Mouse (Mus musculus): ENCODE results near the gene Ttll10. TPM values are rescaled to one million over a fixed set of nuclear protein-coding genes. Genes with fewer than 3 reads are reported as not detected.

The Ttll10 gene
- polyA plus RNA-seq, 1 experiment from 2014 or later, result 0.33 TPM

DNA sequence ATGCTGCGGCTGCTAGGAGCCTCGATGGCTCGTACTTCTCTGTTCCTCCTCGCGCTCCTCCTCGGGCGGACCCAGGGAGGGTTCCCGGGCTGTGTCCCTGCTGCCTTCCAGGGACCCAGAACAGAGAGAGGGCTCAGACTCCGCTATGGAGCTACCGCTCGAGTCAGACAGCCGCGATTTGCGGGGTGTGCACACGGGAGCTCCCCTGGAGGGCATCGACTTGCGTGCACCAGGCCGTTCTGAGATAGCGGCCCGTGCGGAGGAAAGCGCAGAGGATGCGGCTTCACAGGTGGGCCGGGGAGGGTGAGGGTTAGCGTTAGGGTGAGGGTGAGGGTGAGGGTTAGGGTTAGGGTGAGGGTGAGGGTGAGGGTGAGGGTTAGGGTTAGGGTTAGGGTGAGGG, 24.3 kb downstream of the Ttll10 start:
- WGBS, result 10% methylated on average over 25 of the region's 25 CpGs
- Histone ChIP-seq H3K4me2 (ENCODE audit: low read depth, severe bottlenecking) (peak overlapping the region; percentile 24), H3K9ac (ENCODE audit: low read length) (no peak overlapping the region)

DNA sequence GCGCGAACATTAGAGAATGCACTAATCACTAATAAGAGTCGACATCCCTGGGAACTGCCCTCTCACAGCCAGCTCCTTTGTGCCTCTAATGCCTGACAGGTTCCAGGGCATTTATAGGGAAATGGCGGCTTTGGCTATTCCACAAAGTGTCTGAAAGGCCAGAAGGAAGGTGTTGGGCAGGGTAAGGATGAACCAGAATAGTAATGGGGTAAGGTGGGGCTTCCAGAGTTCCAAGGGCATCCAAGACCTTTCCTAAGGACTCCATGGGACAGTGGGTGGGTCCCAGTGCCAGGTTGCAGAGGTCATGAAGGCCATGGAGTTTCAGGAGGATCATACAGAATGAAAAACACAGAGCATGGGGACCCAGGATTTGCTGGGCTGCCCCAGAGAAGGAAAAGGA, 24.9 kb downstream of the Ttll10 start:
- Histone ChIP-seq H3K27ac (replicated peaks; ENCODE audit: low read depth, low read length) (no peak overlapping the region), H3K4me3 (ENCODE audit: low read depth, low read length) (0 out of 2 replicates have a peak overlapping the region, but pooled peaks have one; percentile 5), H3K36me3 (ENCODE audit: control insufficient read depth, insufficient read depth, low read length) (no peaks in the 10 kb centered on the region), H3K4me2 (ENCODE audit: low read depth, severe bottlenecking) (no peak overlapping the region), H3K9ac (ENCODE audit: low read length) (no peak overlapping the region), H3K9me3 (ENCODE audit: control insufficient read depth, low read length) (no peaks in the 10 kb centered on the region), H3K27me3 (ENCODE audit: control insufficient read depth, insufficient read depth, low read length) (peaks cover 22% of the 10 kb centered on the region), H3K4me1 (ENCODE audit: control insufficient read depth, insufficient read depth, low read length) (peaks cover 11% of the 10 kb centered on the region; the same call in 1 of the 2 replicates)
- DNase-seq (ENCODE audit: low spot score), result no peak
- 59% methylated on average over 4 of the region's 4 CpGs for WGBS
- ATAC-seq (ENCODE audit: insufficient number of reproducible peaks, low FRiP score, low TSS enrichment, low read depth), result no peak

More for the DNA sequence above, 24.3 kb downstream of the Ttll10 start:
- Histone ChIP-seq H3K27ac (replicated peaks; ENCODE audit: low read depth, low read length) (no peak overlapping the region), H3K9me3 (ENCODE audit: control insufficient read depth, low read length) (no peaks in the 10 kb centered on the region), H3K4me3 (ENCODE audit: low read depth, low read length) (peak overlapping the region; percentile 12; the same call in 1 of the 2 replicates), H3K4me1 (ENCODE audit: control insufficient read depth, insufficient read depth, low read length) (peaks cover 11% of the 10 kb centered on the region; the same call in 1 of the 2 replicates), H3K27me3 (ENCODE audit: control insufficient read depth, insufficient read depth, low read length) (peaks cover 22% of the 10 kb centered on the region), H3K36me3 (ENCODE audit: control insufficient read depth, insufficient read depth, low read length) (no peaks in the 10 kb centered on the region)
- DNase-seq (ENCODE audit: low spot score) (peak; percentile 29), ATAC-seq (ENCODE audit: insufficient number of reproducible peaks, low FRiP score, low TSS enrichment, low read depth) (no peak)

DNA sequence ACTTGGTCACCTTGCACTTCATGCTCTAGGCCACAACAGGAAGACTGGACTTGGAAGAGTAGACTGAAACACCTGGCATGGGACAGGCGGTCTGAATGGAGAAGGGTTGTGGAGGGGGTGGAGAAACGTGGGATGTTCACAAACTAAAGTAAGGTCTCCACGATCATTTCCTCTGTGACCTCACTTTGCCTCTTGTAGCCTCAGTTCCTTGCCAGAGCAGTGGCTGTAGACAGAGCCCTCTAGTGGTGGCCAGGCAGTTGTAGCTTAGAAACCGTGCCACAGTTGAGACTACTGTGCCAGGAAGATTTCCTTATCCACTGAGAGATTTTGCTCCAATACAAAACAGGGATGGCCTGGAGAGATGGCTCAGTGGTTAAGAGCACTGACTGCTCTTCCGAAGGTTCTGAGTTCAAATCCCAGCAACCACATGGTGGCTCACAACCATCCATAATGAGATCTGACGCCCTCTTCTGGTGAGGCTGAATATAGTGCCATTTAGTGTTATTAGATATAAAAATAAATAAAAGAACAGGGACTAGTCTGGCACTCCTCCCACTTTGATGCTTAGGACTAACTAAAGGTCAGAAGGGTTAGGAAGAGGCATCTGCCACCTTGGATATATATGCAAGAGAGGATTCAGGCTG, 25.6 kb downstream of the Ttll10 start:
- Histone ChIP-seq H3K4me3 (ENCODE audit: low read depth, low read length) (no peak overlapping the region), H3K9me3 (ENCODE audit: control insufficient read depth, low read length) (no peaks in the 10 kb centered on the region), H3K4me1 (ENCODE audit: control insufficient read depth, insufficient read depth, low read length) (peaks cover 11% of the 10 kb centered on the region; the same call in 1 of the 2 replicates), H3K9ac (ENCODE audit: low read length) (no peak overlapping the region), H3K4me2 (ENCODE audit: low read depth, severe bottlenecking) (no peak overlapping the region), H3K36me3 (ENCODE audit: control insufficient read depth, insufficient read depth, low read length) (no peaks in the 10 kb centered on the region), H3K27me3 (ENCODE audit: control insufficient read depth, insufficient read depth, low read length) (peaks cover 22% of the 10 kb centered on the region), H3K27ac (replicated peaks; ENCODE audit: low read depth, low read length) (no peak overlapping the region)
- WGBS, result 49% methylated on average over 6 of the region's 6 CpGs
- ATAC-seq (ENCODE audit: insufficient number of reproducible peaks, low FRiP score, low TSS enrichment, low read depth) (no peak), DNase-seq (ENCODE audit: low spot score) (peak; percentile 46)

- Histone ChIP-seq H3K4me3 (ENCODE audit: low read depth, low read length) (no peak overlapping the region), H3K36me3 (ENCODE audit: control insufficient read depth, insufficient read depth, low read length) (no peaks in the 10 kb centered on the region), H3K4me2 (ENCODE audit: low read depth, severe bottlenecking) (no peak overlapping the region), H3K27ac (replicated peaks; ENCODE audit: low read depth, low read length) (no peak overlapping the region), H3K27me3 (ENCODE audit: control insufficient read depth, insufficient read depth, low read length) (peaks cover 22% of the 10 kb centered on the region), H3K9ac (ENCODE audit: low read length) (no peak overlapping the region), H3K9me3 (ENCODE audit: control insufficient read depth, low read length) (no peaks in the 10 kb centered on the region), H3K4me1 (ENCODE audit: control insufficient read depth, insufficient read depth, low read length) (peaks cover 11% of the 10 kb centered on the region; the same call in 1 of the 2 replicates)
- 91% methylated on average over 4 of the region's 4 CpGs for WGBS
- no peak for DNase-seq (ENCODE audit: low spot score)
- no peak for ATAC-seq (ENCODE audit: insufficient number of reproducible peaks, low FRiP score, low TSS enrichment, low read depth)
Observed at GRCm38 (mm10) chr4:156032856-156033255, 26.4 kb downstream of the Ttll10 start.

- Histone ChIP-seq H3K36me3 (ENCODE audit: control insufficient read depth, insufficient read depth, low read length) (no peaks in the 10 kb centered on the region), H3K9ac (ENCODE audit: low read length) (peak overlapping the region; percentile 46), H3K4me1 (ENCODE audit: control insufficient read depth, insufficient read depth, low read length) (peaks cover 11% of the 10 kb centered on the region; the same call in 1 of the 2 replicates), H3K4me2 (ENCODE audit: low read depth, severe bottlenecking) (peak overlapping the region; percentile 67), H3K27me3 (ENCODE audit: control insufficient read depth, insufficient read depth, low read length) (peaks cover 22% of the 10 kb centered on the region), H3K9me3 (ENCODE audit: control insufficient read depth, low read length) (no peaks in the 10 kb centered on the region), H3K4me3 (ENCODE audit: low read depth, low read length) (peak overlapping the region; percentile 43), H3K27ac (replicated peaks; ENCODE audit: low read depth, low read length) (peak overlapping the region; percentile 88)
- under 1% methylated on average over 24 of the region's 24 CpGs for WGBS
- peak; percentile 82 for DNase-seq (ENCODE audit: low spot score)
- ATAC-seq (ENCODE audit: insufficient number of reproducible peaks, low FRiP score, low TSS enrichment, low read depth), result peak; percentile 78
Observed at GRCm38 (mm10) chr4:156031593-156032391, 27.4 kb downstream of the Ttll10 start.

DNA sequence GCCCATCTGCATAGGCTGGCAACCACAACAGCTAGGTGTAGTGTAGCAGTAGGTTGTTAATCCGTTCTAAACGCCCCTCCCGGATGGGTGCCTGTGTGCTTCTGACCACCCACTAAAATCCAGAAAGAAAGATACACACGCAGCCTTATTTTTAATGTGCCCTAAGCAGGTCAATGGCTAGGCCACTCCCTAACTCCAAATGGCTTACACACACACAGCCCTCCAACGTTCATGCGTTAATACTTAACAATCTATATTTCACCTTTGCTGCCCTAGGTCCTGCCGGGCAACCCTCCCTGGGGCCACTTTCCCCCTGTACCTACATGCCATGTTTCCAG, 28.0 kb downstream of the Ttll10 start:
- no peaks in the 10 kb centered on the region for H3K9me3 ChIP-seq (ENCODE audit: control insufficient read depth, low read length)
- peak overlapping the region; percentile 46 for H3K9ac ChIP-seq (ENCODE audit: low read length)
- peaks cover 21% of the 10 kb centered on the region for H3K27me3 ChIP-seq (ENCODE audit: control insufficient read depth, insufficient read depth, low read length)
- ATAC-seq (ENCODE audit: insufficient number of reproducible peaks, low FRiP score, low TSS enrichment, low read depth) (no peak; the same call in 1 of the 2 replicates), DNase-seq (ENCODE audit: low spot score) (no peak)
- H3K4me3 ChIP-seq (ENCODE audit: low read depth, low read length), result peak overlapping the region; percentile 43
- peak overlapping the region; percentile 67 for H3K4me2 ChIP-seq (ENCODE audit: low read depth, severe bottlenecking)
- no peak overlapping the region for H3K27ac ChIP-seq (replicated peaks; ENCODE audit: low read depth, low read length)
- 5% methylated on average over 7 of the region's 7 CpGs for WGBS
- H3K36me3 ChIP-seq (ENCODE audit: control insufficient read depth, insufficient read depth, low read length), result no peaks in the 10 kb centered on the region
- H3K4me1 ChIP-seq (ENCODE audit: control insufficient read depth, insufficient read depth, low read length), result peaks cover 11% of the 10 kb centered on the region; the same call in 1 of the 2 replicates

- Histone ChIP-seq H3K4me3 (ENCODE audit: low read depth, low read length) (peak overlapping the region; percentile 43), H3K9me3 (ENCODE audit: control insufficient read depth, low read length) (no peaks in the 10 kb centered on the region), H3K36me3 (ENCODE audit: control insufficient read depth, insufficient read depth, low read length) (no peaks in the 10 kb centered on the region), H3K4me1 (ENCODE audit: control insufficient read depth, insufficient read depth, low read length) (peaks cover 11% of the 10 kb centered on the region; the same call in 1 of the 2 replicates), H3K4me2 (ENCODE audit: low read depth, severe bottlenecking) (peak overlapping the region; percentile 67), H3K27ac (replicated peaks; ENCODE audit: low read depth, low read length) (no peak overlapping the region), H3K27me3 (ENCODE audit: control insufficient read depth, insufficient read depth, low read length) (peaks cover 16% of the 10 kb centered on the region), H3K9ac (ENCODE audit: low read length) (peak overlapping the region; percentile 46)
- ATAC-seq (ENCODE audit: insufficient number of reproducible peaks, low FRiP score, low TSS enrichment, low read depth) (no peak), DNase-seq (ENCODE audit: low spot score) (no peak)
- WGBS, result 62% methylated on average over 9 of the region's 9 CpGs
Observed at GRCm38 (mm10) chr4:156030651-156031118, 28.5 kb downstream of the Ttll10 start.

GRCm38 (mm10) chr4:156028580-156028979, 30.6 kb downstream of the Ttll10 start:
- Histone ChIP-seq H3K9me3 (ENCODE audit: control insufficient read depth, low read length) (no peaks in the 10 kb centered on the region), H3K9ac (ENCODE audit: low read length) (no peak overlapping the region), H3K27me3 (ENCODE audit: control insufficient read depth, insufficient read depth, low read length) (no peaks in the 10 kb centered on the region), H3K36me3 (ENCODE audit: control insufficient read depth, insufficient read depth, low read length) (no peaks in the 10 kb centered on the region), H3K27ac (replicated peaks; ENCODE audit: low read depth, low read length) (no peak overlapping the region), H3K4me3 (ENCODE audit: low read depth, low read length) (no peak overlapping the region), H3K4me2 (ENCODE audit: low read depth, severe bottlenecking) (no peak overlapping the region), H3K4me1 (ENCODE audit: control insufficient read depth, insufficient read depth, low read length) (peaks cover 11% of the 10 kb centered on the region; the same call in 1 of the 2 replicates)
- DNase-seq (ENCODE audit: low spot score), result no peak
- ATAC-seq (ENCODE audit: insufficient number of reproducible peaks, low FRiP score, low TSS enrichment, low read depth), result no peak
- WGBS, result 93% methylated on average over 7 of the region's 7 CpGs
